Mouse (Mus musculus) adrenal gland (tissue): ENCODE data around the gene Usp24.

Source experiments
- intact Hi-C: fragments of 180-260 bp; cut with DNase I; formaldehyde crosslinking; loops from one replicate; pipeline ENCODE4 v1.15.1; 2025
- long read RNA-seq, 2 experiments: library from polyadenylated mRNA; unstranded; transcript quantifications; one replicate each; pipeline ENCODE4 v2.0.0; 2020; ENCODE audit warnings: borderline replicate concordance in 1 of 2; ENCODE audit not compliant: insufficient replicate concordance in 1 of 2

Usp24 gene
- long read RNA-seq, experiment 1, partial matches to known transcripts: 4 of 5 reads
- long read RNA-seq, experiment 1, other reads (novel, unspliced or antisense): 1 of 5 reads
- long read RNA-seq, experiment 2, partial matches to known transcripts: 1 of 5 reads
- long read RNA-seq, experiment 2, other reads (novel, unspliced or antisense): 3 of 5 reads

DNA sequence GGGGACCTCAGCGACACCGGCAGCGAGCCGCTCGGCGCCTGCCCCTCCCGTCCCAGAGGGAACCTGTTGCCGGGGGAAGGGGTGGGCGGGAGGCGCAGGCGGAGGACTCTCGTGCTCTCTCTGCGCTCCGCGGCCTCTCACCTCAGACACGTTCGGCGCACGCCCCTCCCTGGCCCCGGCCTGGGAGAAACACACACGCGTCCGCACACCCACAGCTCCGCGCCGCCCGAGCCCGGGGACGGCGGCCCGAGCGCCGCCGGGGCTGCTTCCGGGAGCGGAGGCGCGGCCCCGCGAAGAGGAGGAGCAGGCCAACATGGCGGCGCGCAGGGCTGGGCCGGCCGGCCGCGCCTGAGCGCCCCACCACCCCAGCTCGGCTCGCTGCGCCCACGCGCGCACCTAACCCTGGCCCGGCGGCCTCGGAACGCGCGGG is at the start of gene Usp24:
Gene Usp24, plus strand, starts transcription at position 293 of the 430 bp plus-strand sequence.
- intact Hi-C loops: no loop called here

DNA sequence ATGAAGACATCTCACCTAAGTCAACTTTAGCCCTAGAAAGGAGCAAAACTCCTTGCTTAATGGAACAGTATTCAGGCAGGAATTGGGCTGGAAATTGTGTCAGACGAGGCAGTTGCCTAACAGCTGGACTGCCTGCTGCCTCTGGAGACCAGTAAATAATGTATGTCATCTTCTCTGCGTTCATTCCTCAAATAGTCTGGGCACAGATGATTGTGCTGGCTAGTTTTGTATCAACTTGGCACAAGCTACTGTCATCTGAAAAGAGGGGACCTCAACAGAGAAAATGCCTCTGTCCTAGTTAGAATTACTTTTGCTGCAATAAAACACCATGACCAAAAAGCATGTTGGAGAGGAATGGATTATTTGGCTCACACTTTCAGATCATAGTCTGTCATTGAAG is 39.1 kb upstream of the Usp24 start:
- intact Hi-C loops: no loop called here

DNA sequence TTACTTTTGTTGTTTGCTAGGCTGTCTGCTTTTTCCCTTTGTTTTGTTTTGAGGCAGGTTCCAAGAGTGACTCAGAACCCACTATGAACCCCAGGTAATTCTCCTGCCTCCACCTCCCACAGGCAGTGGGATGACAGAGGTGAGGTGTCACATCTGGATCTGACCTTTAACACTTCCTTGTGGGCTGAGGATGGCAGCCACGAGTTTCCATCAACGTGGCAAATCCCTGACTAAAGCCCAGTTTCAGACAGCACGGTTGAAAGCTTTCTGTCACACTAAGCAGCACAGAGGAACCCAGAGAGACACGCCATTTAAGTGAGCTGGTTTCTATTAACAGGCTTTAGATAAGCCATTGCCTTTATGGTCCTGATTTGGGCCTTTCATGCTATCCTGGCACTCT is 36.8 kb upstream of the Usp24 start:
- intact Hi-C loops: no loop called here

DNA sequence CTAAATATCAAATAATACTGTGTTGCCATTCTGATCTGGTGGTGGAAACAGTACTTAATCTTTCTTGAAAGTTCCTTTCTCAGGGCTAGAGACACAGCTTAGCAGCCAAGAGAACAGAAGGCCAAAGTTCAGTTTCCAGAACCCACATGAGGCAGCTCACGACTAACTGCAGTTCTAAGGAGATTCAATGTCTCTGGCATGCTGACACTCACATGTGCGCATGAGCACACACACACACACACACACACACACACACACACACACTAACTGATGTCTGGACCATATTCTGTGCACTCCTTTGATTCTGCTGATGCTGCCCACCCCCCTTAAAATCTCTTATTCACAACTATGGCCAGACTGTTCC is 34.9 kb upstream of the Usp24 start:
- intact Hi-C loops: no loop called here

DNA sequence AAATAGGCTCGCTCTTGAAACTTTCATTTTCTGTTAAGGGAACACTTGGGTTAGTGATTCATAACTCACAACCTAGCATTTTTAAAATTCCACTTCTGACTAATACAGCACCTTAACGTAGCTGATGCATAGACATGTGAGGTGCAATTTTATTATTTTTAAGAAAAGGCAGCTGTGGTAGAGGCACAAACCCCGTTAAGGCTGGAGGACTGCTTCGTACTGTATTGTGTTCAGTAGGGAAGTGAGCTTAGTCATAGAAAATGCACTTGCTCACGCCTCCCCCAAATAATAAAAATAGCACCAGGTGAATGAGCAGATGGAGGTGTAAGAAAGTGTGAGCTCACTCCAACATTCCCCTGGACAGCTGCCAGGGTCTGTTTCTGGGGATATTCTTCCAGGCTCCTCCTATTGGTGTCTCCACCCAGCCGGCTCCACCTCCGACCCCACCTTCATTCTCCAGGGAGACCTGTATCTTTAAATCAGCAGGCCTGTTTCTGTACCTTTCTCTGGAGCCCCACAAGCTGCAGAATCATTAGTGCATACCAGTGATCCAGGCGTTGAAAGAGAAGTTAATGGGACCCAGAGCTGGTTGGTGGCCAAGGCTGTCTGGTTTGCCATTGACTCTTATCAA is 34.4 kb upstream of the Usp24 start:
- intact Hi-C loops: no loop called here

DNA sequence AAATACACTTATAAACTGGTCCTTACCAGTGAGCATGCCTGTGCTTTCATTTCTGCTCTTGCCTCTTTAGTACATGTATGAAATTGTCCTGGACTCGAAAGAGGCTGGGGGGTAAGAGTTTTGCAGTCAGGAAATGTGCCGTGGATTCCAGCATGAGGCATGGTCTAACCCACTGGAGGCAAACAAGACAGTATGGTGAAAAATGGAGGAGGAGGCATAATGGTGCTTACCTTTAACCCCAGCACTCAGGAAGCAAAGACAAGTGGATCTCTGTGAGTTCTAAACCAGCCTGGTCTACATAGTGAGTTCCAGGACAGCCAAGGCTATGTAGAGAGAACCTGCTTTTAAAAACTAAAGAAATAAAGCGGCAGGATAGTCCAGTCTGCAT is 33.9 kb upstream of the Usp24 start:
- intact Hi-C loops: no loop called here

- intact Hi-C loops: no loop called here
Measured at GRCm38 (mm10) chr4:106286958-106287743, 28.9 kb upstream of the Usp24 start.

GRCm38 (mm10) chr4:106290201-106290600 is 25.8 kb upstream of the Usp24 start:
- intact Hi-C loops: no loop called here

- intact Hi-C loops: no loop called here
Measured at GRCm38 (mm10) chr4:106292823-106293222, 23.2 kb upstream of the Usp24 start.

GRCm38 (mm10) chr4:106293378-106294090 is 22.5 kb upstream of the Usp24 start:
- intact Hi-C loops: no loop called here

- intact Hi-C loops: no loop called here
Measured at GRCm38 (mm10) chr4:106295696-106296095, 20.3 kb upstream of the Usp24 start.

GRCm38 (mm10) chr4:106296412-106297086 is 19.5 kb upstream of the Usp24 start:
- intact Hi-C loops: no loop called here

- intact Hi-C loops: no loop called here
Measured at GRCm38 (mm10) chr4:106301346-106301745, 14.7 kb upstream of the Usp24 start.

- intact Hi-C loops: no loop called here
Measured at GRCm38 (mm10) chr4:106308090-106308489, 7.9 kb upstream of the Usp24 start.

GRCm38 (mm10) chr4:106312651-106313050 is 3.4 kb upstream of the Usp24 start:
- intact Hi-C loops: no loop called here

DNA sequence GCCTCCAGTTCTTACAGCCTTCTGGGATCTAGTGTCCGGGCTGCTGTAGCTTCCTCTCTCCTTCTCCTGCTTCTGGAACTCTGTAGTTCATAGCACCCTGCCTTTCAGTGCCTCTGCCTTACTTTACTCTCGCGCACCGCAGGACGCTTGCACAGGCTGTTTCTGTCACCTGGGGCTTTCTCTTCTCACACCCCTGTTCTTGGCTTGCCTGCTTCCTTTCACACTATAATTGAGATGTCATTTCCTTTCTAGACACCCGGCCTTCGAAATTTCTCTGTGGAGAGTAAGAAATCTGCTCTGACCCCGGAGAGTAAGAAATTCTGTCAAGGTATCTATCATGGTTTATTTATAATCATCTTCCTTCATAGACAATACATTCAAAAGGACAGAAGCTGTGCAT is 2.9 kb upstream of the Usp24 start:
- intact Hi-C loops: no loop called here

- intact Hi-C loops: no loop called here
Measured at GRCm38 (mm10) chr4:106313874-106314273, 2.1 kb upstream of the Usp24 start.

- intact Hi-C loops: no loop called here
Measured at GRCm38 (mm10) chr4:106314291-106314690, 1.7 kb upstream of the Usp24 start.

GRCm38 (mm10) chr4:106316351-106317178 is 552 bp downstream of the Usp24 start:
- intact Hi-C loops: no loop called here
